Mouse (Mus musculus) monocyte, adult 5-6 weeks (primary cell): Measurements from ENCODE around the gene Exoc3l. TPM values are rescaled to one million over a fixed set of nuclear protein-coding genes. Genes with fewer than 3 reads are reported as not detected.

Experiments used
- ATAC-seq: fragments of 153-309, 156-312 bp; replicated peaks from 2 replicates; pipeline ENCODE4 v1.8.0; 2017; ENCODE audit warnings: mild to moderate bottlenecking; ENCODE audit not compliant: low TSS enrichment, insufficient number of reproducible peaks, severe bottlenecking, poor library complexity, low FRiP score
- total RNA-seq: library from RNA; stranded (forward); fragments of 200-1000, 200-491, 200-594 nt; gene quantifications from 3 replicates; pipeline ENCODE4 v1.2.3, GENCODE M21; 2017

The Exoc3l gene
- total RNA-seq: 0.43 to 0.49 TPM in 2 of 3 replicates, not detected in the other

- ATAC-seq: no peak
Measured at GRCm38 (mm10) chr8:105295895-105296573, at the start of gene Exoc3l. Gene Exoc3l (minus strand): TSS chr8:105296101.

GRCm38 (mm10) chr8:105345061-105345975 is 49.4 kb upstream of the Exoc3l start:
- peak; percentile 49 for ATAC-seq

- ATAC-seq: no peak
Measured at GRCm38 (mm10) chr8:105343791-105344574, 48.1 kb upstream of the Exoc3l start.

GRCm38 (mm10) chr8:105342768-105343167 is 46.9 kb upstream of the Exoc3l start:
- ATAC-seq: no peak

GRCm38 (mm10) chr8:105341399-105341798 is 45.5 kb upstream of the Exoc3l start:
- no peak for ATAC-seq

- no peak for ATAC-seq
Measured at GRCm38 (mm10) chr8:105339886-105340635, 44.2 kb upstream of the Exoc3l start.

- ATAC-seq: no peak
Measured at GRCm38 (mm10) chr8:105338992-105339391, 43.1 kb upstream of the Exoc3l start.

GRCm38 (mm10) chr8:105336373-105337130 is 40.7 kb upstream of the Exoc3l start:
- ATAC-seq: no peak

GRCm38 (mm10) chr8:105332523-105332922 is 36.6 kb upstream of the Exoc3l start:
- ATAC-seq: no peak

- no peak for ATAC-seq
Measured at GRCm38 (mm10) chr8:105331931-105332330, 36.0 kb upstream of the Exoc3l start.

- no peak for ATAC-seq
Measured at GRCm38 (mm10) chr8:105331469-105331868, 35.6 kb upstream of the Exoc3l start.

- no peak for ATAC-seq
Measured at GRCm38 (mm10) chr8:105330325-105330724, 34.4 kb upstream of the Exoc3l start.

- ATAC-seq: no peak
Measured at GRCm38 (mm10) chr8:105326968-105327367, 31.1 kb upstream of the Exoc3l start.

- ATAC-seq: peak; percentile 96
Measured at GRCm38 (mm10) chr8:105326141-105326672, 30.3 kb upstream of the Exoc3l start, which contains the start of the genes Lrrc29 and Tmem208. Gene Lrrc29 (minus strand): TSS chr8:105326278. Gene Tmem208 (plus strand): TSS chr8:105326354.

- ATAC-seq: 0 out of 2 replicates have a peak, but pooled peaks have one; percentile 4
Measured at GRCm38 (mm10) chr8:105325641-105326093, 29.8 kb upstream of the Exoc3l start.

- no peak for ATAC-seq
Measured at GRCm38 (mm10) chr8:105323183-105323582, 27.3 kb upstream of the Exoc3l start.

- ATAC-seq: no peak
Measured at GRCm38 (mm10) chr8:105318662-105319190, 22.8 kb upstream of the Exoc3l start.
